Mouse (Mus musculus): ENCODE results near the gene Hoxb4. TPM values are rescaled to one million over a fixed set of nuclear protein-coding genes. Genes with fewer than 3 reads are reported as not detected.

Gene Hoxb4
- polyA plus RNA-seq, 1 experiment, result 6.6 TPM

DNA sequence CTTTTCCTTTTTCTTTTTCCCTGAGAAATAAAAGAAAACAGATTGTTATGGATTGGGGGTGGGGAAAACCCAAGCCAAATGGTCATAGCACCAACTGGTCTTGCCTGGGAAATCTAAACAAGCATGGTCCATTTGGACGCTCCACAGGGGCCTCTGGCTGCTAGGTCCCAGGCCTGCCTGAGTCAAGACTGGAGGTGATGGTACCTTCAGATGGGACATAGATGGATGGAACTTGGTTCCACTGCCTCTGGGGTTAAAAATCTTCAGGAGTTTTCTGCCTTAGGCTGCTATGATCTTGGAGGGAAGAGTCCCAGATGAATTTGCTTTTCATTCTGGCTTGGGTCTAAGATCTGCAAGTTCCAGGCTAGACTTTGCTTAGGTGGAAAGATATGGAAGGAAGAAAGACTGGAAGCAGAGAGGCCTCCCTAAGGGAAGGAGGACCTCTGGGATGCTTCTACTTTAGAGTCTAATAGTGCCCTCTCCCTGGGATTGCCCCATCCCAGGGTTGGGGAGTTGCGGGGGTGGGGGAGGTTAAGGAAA lies 25.2 kb downstream of the Hoxb4 start:
- DNase-seq (ENCODE audit: low read depth), result no peak
- no peak for TF ChIP-seq CTCF (IDR thresholded peaks at IDR 0.05; ENCODE audit: borderline replicate concordance, extremely low read depth, insufficient read depth, insufficient read length)
- no peak for TF ChIP-seq POLR2A (IDR thresholded peaks at IDR 0.05; ENCODE audit: borderline replicate concordance, extremely low read depth, insufficient read depth, insufficient read length, poor library complexity, severe bottlenecking)

DNA sequence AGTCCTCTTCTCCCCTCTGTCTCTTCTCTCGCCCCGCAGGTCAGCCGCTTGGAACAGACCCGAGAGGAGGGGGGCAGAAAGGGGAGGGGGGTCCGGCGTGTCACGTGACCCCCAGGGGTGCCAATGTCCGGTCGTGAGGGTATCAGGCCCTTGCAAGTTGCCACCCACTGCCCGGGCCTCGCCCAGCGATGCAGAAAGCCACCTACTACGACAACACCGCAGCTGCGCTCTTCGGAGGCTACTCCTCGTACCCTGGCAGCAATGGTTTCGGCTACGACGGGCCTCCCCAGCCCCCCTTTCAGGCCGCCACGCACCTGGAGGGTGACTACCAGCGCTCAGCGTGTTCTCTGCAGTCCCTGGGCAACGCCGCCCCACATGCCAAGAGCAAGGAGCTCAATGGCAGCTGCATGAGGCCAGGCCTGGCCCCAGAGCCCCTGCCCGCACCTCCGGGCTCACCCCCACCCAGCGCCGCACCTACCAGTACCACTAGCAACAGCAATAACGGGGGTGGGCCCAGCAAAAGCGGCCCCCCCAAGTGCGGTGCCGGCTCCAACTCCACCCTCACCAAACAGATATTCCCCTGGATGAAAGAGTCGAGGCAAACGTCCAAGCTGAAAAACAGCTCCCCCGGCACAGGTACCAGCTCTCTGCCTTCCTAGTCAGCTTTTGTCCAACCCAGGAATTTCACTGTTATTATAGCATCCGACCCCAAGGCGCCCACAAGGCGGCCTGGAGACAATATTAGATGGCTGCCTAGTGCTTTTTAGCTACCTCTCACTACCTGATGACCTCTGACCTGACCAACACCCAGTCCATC lies 26.2 kb downstream of the Hoxb4 start:
- TF ChIP-seq CTCF (IDR thresholded peaks at IDR 0.05; ENCODE audit: borderline replicate concordance, extremely low read depth, insufficient read depth, insufficient read length), result no peak
- no peak for TF ChIP-seq POLR2A (IDR thresholded peaks at IDR 0.05; ENCODE audit: borderline replicate concordance, extremely low read depth, insufficient read depth, insufficient read length, poor library complexity, severe bottlenecking)
- DNase-seq (ENCODE audit: low read depth), result no peak

DNA sequence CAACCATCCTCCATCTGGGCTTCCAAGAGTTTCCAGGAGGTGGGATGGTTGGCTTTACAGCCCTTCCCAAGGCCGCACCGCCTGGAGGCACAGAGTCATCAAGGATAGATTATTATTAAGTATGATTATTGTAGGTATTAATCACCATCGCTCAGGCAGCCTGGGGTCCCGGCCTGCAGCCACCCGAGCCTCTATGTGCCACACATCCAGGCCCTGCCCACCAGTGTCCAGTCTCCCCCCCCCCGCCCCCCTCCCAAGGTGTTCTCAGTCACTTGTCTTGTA lies 26.8 kb downstream of the Hoxb4 start:
- no peak for TF ChIP-seq POLR2A (IDR thresholded peaks at IDR 0.05; ENCODE audit: borderline replicate concordance, extremely low read depth, insufficient read depth, insufficient read length, poor library complexity, severe bottlenecking)
- no peak for TF ChIP-seq CTCF (IDR thresholded peaks at IDR 0.05; ENCODE audit: borderline replicate concordance, extremely low read depth, insufficient read depth, insufficient read length)
- no peak for DNase-seq (ENCODE audit: low read depth)

DNA sequence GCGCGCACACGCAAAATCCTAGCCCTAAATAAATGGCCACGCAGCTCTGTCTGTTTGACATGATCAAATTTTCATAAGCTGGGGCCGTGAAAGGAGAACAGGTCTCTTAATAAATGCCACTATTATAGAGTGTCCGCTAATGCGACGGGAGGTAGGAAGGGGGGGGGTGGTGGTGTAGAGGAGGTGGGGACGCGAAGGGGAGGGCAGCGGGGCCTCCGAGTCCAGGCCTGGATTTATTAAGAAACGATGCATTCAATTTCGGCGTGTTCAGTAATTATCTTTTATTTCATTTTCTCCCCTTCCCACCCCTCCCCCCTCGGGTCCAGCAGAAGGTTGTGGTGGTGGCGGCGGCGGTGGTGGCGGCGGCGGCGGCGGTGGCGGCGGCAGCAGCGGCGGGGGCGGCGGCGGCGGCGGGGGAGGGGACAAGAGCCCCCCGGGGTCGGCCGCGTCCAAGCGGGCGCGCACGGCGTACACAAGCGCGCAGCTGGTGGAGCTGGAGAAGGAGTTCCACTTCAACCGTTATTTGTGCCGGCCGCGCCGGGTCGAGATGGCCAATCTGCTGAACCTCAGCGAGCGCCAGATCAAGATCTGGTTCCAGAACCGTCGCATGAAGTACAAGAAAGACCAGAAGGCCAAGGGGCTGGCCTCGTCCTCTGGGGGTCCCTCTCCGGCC lies 27.3 kb downstream of the Hoxb4 start:
- no peak for DNase-seq (ENCODE audit: low read depth)

DNA sequence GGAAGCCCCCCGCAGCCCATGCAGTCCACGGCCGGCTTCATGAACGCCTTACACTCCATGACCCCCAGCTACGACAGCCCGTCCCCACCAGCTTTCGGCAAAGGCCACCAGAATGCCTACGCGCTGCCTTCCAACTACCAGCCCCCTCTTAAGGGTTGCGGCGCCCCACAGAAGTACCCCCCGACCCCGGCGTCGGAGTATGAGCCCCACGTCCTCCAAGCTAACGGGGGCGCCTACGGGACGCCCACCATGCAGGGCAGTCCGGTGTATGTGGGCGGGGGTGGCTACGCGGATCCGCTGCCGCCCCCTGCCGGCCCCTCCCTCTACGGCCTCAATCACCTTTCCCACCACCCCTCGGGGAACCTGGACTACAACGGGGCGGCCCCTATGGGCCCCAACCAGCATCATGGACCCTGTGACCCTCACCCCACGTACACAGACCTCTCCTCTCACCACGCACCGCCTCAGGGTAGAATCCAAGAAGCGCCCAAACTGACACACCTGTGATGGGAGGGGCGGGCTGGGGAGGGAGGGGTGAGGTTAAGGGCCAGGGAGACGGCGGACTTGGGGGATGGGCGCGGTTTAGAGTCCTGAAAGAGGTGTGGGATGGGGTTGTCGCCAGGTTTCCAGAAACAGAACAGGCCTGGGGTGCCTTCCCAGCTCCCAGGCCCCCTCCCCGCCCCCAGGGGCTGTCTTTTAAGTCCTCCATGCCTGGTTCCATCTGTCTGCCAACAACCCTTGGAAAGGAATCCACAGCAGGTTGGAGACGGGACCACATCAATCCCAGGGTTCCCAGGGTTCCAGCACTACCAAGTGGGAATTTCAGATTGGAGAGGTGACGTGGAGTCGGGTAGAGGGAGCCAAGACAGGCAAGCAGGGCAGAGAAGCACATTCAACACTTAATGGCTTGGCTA lies 28.1 kb downstream of the Hoxb4 start:
- no peak for DNase-seq (ENCODE audit: low read depth)
- TF ChIP-seq POLR2A (IDR thresholded peaks at IDR 0.05; ENCODE audit: borderline replicate concordance, extremely low read depth, insufficient read depth, insufficient read length, poor library complexity, severe bottlenecking) (no peak), CTCF (IDR thresholded peaks at IDR 0.05; ENCODE audit: borderline replicate concordance, extremely low read depth, insufficient read depth, insufficient read length) (no peak)

More for the DNA sequence above, 27.3 kb downstream of the Hoxb4 start:
- no peak for TF ChIP-seq CTCF (IDR thresholded peaks at IDR 0.05; ENCODE audit: borderline replicate concordance, extremely low read depth, insufficient read depth, insufficient read length)
- no peak for TF ChIP-seq POLR2A (IDR thresholded peaks at IDR 0.05; ENCODE audit: borderline replicate concordance, extremely low read depth, insufficient read depth, insufficient read length, poor library complexity, severe bottlenecking)

DNA sequence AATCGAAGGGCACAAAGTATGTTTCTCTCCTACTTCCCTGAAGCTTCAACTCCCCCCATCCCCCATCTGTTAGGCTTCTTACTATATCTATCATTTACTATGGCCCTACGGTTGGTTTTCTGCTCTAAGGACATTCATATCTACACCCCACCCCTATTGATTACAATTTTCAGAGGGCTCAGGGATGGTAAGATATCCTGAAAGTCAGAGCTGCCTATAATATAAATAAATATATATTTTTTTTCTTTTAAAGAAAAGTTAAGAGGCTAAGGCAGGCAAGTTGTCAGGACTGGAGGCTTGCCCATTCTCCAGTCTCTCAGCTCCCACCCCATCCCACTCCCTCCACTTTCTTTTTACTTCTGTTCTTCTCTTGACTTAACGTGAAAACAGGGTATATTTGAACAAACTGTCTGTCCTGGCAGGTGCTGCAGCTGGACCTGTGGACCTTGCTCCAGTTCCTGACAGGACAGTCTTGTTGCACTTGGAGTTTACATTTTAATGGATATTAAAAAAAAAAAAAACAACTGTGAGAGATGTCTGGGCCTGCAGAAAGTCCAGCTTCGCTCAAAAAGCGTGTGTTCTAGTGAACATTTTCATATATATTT lies 29.0 kb downstream of the Hoxb4 start:
- DNase-seq (ENCODE audit: low read depth), result no peak
- TF ChIP-seq CTCF (IDR thresholded peaks at IDR 0.05; ENCODE audit: borderline replicate concordance, extremely low read depth, insufficient read depth, insufficient read length), result no peak
- TF ChIP-seq POLR2A (IDR thresholded peaks at IDR 0.05; ENCODE audit: borderline replicate concordance, extremely low read depth, insufficient read depth, insufficient read length, poor library complexity, severe bottlenecking), result no peak

DNA sequence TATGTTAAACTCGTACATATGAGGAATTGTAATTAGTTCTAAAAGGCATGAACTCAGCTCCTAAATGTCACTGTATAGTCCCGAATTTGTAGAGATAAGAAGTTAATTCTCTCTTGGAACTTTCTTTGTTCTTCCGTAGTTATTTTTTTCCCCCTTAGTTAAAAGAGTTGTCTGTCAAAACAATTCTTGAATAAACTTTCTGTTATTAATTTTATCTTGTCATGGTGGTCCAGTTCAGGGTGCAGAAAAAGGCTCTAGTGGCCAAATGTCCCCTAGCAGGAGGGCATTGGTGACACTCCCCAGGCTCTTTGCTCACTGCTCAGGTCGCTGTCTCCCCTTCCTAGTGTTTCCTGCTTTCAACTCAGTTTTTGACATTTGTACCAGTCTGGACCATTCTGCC lies 29.6 kb downstream of the Hoxb4 start:
- TF ChIP-seq CTCF (IDR thresholded peaks at IDR 0.05; ENCODE audit: borderline replicate concordance, extremely low read depth, insufficient read depth, insufficient read length) (no peak), POLR2A (IDR thresholded peaks at IDR 0.05; ENCODE audit: borderline replicate concordance, extremely low read depth, insufficient read depth, insufficient read length, poor library complexity, severe bottlenecking) (no peak)
- no peak for DNase-seq (ENCODE audit: low read depth)

DNA sequence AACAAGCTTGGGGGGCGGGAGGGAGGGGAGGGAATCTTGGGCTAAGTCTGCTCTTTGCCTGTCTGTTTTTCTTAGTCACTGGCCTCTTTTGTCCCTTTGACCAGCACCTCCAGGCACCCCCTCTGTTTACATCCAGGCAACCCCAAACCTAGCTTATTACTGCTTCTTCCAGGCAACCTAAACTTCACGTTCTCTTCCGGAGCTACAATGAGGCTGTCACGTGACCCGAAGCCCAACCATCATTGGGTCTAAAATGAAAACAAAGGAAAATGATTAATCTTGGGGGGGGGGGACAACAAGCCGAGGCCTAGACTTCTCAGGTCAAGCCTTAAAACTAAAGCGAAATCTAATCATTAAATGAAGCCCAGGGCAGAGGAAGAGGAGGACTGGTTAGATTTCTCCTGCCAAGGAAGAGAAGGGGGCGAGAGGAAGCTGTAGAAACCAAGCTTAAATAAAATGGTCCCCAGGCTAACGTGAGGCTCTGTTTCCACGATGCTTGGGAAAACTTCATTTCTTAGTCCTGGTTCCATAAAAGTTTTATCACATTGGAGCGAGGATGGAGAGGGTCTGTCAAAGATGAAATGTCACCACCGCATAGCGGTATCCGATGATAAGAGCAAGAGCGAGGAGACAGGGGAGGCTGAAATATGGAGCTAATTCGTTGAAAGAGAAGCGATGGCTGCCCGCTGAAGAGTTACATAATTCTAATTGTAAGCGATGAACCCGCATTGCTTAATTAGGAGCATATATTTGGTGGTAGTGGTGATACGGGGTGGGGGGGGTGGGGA lies 30.3 kb downstream of the Hoxb4 start:
- TF ChIP-seq POLR2A (IDR thresholded peaks at IDR 0.05; ENCODE audit: borderline replicate concordance, extremely low read depth, insufficient read depth, insufficient read length, poor library complexity, severe bottlenecking) (no peak), CTCF (IDR thresholded peaks at IDR 0.05; ENCODE audit: borderline replicate concordance, extremely low read depth, insufficient read depth, insufficient read length) (no peak)
- no peak for DNase-seq (ENCODE audit: low read depth)

DNA sequence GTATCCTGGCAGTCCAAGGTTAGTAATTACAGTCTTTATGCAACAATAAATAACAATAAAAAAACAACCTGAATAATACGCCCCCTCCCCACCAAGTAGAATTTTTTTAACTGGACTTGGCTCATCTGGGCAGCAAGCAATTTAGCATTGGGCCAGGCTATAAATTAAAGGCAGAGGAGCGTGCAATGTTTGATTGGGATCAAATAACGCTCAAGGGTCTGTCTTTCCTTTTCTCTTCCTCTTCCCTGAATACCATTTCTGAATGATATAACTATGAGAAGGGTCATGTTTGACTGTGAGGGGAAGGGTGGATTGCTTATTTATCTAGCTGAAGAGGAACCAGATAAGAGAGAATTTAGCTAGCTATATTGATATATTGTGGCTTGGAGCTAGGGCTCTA lies 30.9 kb downstream of the Hoxb4 start:
- DNase-seq (ENCODE audit: low read depth), result no peak
- TF ChIP-seq POLR2A (IDR thresholded peaks at IDR 0.05; ENCODE audit: borderline replicate concordance, extremely low read depth, insufficient read depth, insufficient read length, poor library complexity, severe bottlenecking) (no peak), CTCF (IDR thresholded peaks at IDR 0.05; ENCODE audit: borderline replicate concordance, extremely low read depth, insufficient read depth, insufficient read length) (no peak)

Measured in brain, embryonic 14.5 days (tissue).